Mouse (Mus musculus) olfactory bulb, adult 2 months (tissue): ENCODE measurements around the gene Dnajc2.

Experiments
- CTCF ChIP-seq: fragments of 200-500 bp; IDR thresholded peaks from 2 replicates; pipeline ENCODE4 v1.5.1; 2012; ENCODE audit warnings: low read depth, mild to moderate bottlenecking, low read length, moderate library complexity; ENCODE audit not compliant: insufficient read depth
- POLR2A ChIP-seq: fragments of 200-500 bp; IDR thresholded peaks from 2 replicates; pipeline ENCODE4 v1.6.1; 2012; ENCODE audit warnings: mild to moderate bottlenecking, low read depth, low read length, moderate library complexity; ENCODE audit not compliant: insufficient read depth

DNA sequence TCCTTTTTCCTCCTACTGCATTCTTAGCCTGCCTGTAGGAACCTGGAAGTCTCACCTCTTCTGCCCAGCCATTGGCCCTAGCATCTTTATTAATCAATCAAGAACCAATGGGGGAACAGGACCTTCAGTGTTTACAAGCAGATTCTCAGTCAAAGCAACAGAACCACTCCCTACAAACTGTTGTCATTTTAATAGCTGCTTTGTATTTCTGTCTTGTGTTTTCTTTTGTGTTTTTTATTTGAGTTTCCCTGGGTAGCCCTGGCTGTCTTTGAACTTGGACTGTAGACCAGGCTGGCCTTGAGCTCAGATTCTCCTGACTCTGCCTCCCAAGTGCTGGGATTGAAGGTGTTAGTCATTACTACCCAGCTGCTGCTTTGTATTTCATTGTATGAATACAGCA lies 7.1 kb upstream of the Dnajc2 start:
- no peak for TF ChIP-seq POLR2A
- no peak for TF ChIP-seq CTCF
